Mouse (Mus musculus) limb, embryonic 12.5 days (tissue): ENCODE data around the gene Mst1r. TPM values are rescaled to one million over a fixed set of nuclear protein-coding genes. Genes with fewer than 3 reads are reported as not detected.

Experiments
- ATAC-seq: fragments of 200-750 bp; cut with Nextera tagmentation; 2 replicates; pipeline ENCODE4 v1.8.0; 2017; ENCODE audit warnings: low read depth, moderate TSS enrichment; ENCODE audit not compliant: insufficient number of reproducible peaks, insufficient read depth, low FRiP score, low TSS enrichment
- H3K27ac ChIP-seq: fragments of 300-500 bp; sonication (generic); 2 replicates; pipeline ENCODE4 v1.5.1; 2016; ENCODE audit warnings: mild to moderate bottlenecking, moderate library complexity
- H3K27me3 ChIP-seq: fragments of 300-500 bp; sonication (generic); 2 replicates; pipeline ENCODE4 v1.6.1; 2016; ENCODE audit warnings: mild to moderate bottlenecking, moderate library complexity
- H3K36me3 ChIP-seq: fragments of 300-500 bp; sonication (generic); 2 replicates; pipeline ENCODE4 v1.6.1; 2016; ENCODE audit warnings: mild to moderate bottlenecking, moderate library complexity
- H3K4me1 ChIP-seq: fragments of 300-500 bp; sonication (generic); replicated peaks from 2 replicates; pipeline ENCODE4 v1.6.1; 2016
- H3K4me2 ChIP-seq: fragments of 300-500 bp; sonication (generic); 2 replicates; pipeline ENCODE4 v1.6.1; 2016; ENCODE audit warnings: mild to moderate bottlenecking, moderate library complexity
- H3K4me3 ChIP-seq: fragments of 300-500 bp; sonication (generic); replicated peaks from 2 replicates; pipeline ENCODE4 v1.5.1; 2016; ENCODE audit warnings: mild to moderate bottlenecking
- H3K9ac ChIP-seq: fragments of 300-500 bp; sonication (generic); replicated peaks from 2 replicates; pipeline ENCODE4 v1.6.1; 2016; ENCODE audit warnings: mild to moderate bottlenecking, moderate library complexity
- H3K9me3 ChIP-seq: fragments of 300-500 bp; sonication (generic); 2 replicates; pipeline ENCODE4 v1.6.1; 2016; ENCODE audit warnings: mild to moderate bottlenecking, moderate library complexity
- WGBS: fragments of 180-500 bp; shearing (Covaris S2); methylation state at CpG from one replicate; pipeline ENCODE4 v1.1.7; 2016; 5-methylcytosine and 5-hydroxymethylcytosine counted together
- polyA plus RNA-seq: library from polyadenylated mRNA; unstranded; fragments of >200 nt; fragmentation: Nextera tagmentation; extraction: Ambion mirVana; gene quantifications from 2 replicates; pipeline ENCODE4 v1.2.1, GENCODE M21; 2016

Mst1r gene
- polyA plus RNA-seq, 1 experiment from 2014 or later: 2.5 TPM

DNA sequence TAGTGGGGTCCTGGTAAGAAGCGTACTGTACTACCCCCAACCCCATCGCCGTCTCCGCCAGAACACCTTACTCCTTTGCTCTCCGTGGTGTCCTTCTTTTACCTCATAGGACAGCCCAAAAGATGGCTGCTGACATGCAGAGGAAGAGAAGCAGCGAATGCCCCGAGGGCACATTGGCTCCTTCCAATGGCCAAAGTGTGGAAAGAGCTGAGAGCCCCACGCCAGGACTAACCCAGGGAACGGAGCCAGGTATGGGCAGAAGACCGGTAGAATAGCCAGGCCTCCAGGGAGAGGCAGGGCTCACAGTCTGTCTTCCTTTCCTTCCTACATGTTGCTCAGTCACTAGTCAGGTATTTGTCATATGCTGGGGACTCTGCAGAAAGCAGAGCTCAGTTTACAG lies 8.1 kb upstream of the Mst1r start:
- Histone ChIP-seq H3K27ac (no peak overlapping the region), H3K4me1 (peaks cover 13% of the 10 kb centered on the region), H3K9me3 (no peaks in the 10 kb centered on the region), H3K4me3 (no peak overlapping the region), H3K27me3 (peaks cover 26% of the 10 kb centered on the region), H3K9ac (no peak overlapping the region), H3K36me3 (peaks cover 19% of the 10 kb centered on the region), H3K4me2 (no peak overlapping the region)
- 85% methylated on average over 10 of the region's 10 CpGs for WGBS
- ATAC-seq: no peak

DNA sequence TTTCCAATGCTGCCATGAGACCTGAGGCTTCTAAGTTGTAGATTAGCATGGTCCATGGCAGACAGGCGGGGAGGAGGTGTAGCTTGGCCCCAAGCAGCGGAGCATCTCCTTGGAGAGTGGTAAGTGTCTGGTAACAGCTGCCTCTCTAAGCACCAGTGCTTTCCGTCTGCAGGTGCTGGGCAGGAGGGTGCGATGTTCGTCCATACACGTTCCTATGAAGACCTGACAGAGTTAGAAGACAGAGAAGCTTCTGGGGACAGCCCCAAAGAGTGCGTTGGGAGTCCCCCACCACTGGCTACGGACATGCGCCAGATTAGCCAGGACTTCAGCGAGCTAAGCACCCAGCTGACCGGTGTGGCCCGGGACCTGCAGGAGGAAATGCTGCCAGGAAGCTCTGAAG lies 6.8 kb upstream of the Mst1r start:
- no peak overlapping the region for H3K27ac ChIP-seq
- H3K9ac ChIP-seq: no peak overlapping the region
- H3K9me3 ChIP-seq: no peaks in the 10 kb centered on the region
- no peak overlapping the region for H3K4me3 ChIP-seq
- no peak overlapping the region for H3K4me2 ChIP-seq
- H3K36me3 ChIP-seq: peaks cover 19% of the 10 kb centered on the region
- peaks cover 26% of the 10 kb centered on the region for H3K27me3 ChIP-seq
- peaks cover 13% of the 10 kb centered on the region for H3K4me1 ChIP-seq
- ATAC-seq: no peak
- WGBS: 75% methylated on average over 12 of the region's 12 CpGs

DNA sequence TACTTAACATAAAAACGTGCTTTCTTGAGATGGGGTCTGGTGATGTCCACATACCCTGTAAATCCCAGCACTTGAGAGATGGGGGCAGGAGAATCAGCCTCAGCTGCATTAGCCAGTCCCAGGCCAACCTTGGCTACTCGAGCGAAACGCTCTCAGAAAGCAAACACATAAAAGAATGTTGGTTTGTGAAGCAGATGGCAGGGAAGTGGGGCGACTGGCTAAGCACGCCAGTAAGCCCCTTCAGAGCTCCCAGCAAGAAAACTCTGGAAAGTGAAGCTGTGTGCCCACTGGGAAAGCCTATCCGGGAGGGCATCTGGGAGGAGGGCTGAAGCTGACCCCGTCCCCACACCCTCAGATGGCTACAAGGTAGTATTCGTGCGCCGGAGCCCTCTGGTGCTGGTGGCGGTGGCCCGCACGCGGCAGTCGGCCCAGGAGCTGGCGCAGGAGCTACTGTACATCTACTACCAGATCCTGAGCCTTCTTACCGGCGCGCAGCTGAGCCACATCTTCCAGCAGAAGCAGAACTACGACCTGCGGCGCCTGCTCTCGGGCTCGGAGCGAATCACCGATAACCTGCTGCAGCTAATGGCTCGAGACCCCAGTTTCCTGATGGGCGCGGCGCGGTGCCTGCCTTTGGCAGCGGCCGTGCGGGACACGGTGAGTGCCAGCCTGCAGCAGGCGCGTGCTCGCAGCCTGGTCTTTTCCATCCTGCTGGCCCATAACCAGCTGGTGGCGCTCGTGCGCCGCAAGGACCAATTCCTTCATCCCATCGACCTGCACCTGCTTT lies 5.6 kb upstream of the Mst1r start:
- H3K36me3 ChIP-seq: peaks cover 19% of the 10 kb centered on the region
- peak overlapping the region; percentile 39 for H3K4me3 ChIP-seq
- H3K4me2 ChIP-seq: peak overlapping the region; percentile 71
- no peaks in the 10 kb centered on the region for H3K9me3 ChIP-seq
- H3K27ac ChIP-seq: no peak overlapping the region
- peaks cover 26% of the 10 kb centered on the region for H3K27me3 ChIP-seq
- peak; percentile 23; the same call in 1 of the 2 replicates for ATAC-seq
- peak overlapping the region; percentile 45 for H3K9ac ChIP-seq
- peaks cover 17% of the 10 kb centered on the region for H3K4me1 ChIP-seq
- WGBS: 3% methylated on average over 44 of the region's 44 CpGs

DNA sequence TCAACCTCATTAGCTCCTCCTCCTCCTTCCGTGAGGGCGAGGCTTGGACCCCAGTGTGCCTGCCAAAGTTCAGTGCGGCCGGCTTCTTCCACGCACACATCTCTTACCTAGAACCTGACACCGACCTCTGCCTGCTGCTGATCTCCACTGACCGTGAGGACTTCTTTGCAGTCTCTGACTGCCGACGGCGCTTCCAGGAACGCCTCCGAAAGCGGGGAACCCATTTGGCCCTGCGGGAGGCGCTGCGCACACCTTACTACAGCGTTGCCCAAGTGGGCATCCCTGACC lies 5.1 kb upstream of the Mst1r start:
- Histone ChIP-seq H3K4me1 (peaks cover 22% of the 10 kb centered on the region), H3K9me3 (no peaks in the 10 kb centered on the region), H3K4me3 (peak overlapping the region; percentile 39), H3K27me3 (peaks cover 26% of the 10 kb centered on the region), H3K9ac (no peak overlapping the region), H3K27ac (no peak overlapping the region), H3K4me2 (peak overlapping the region; percentile 71), H3K36me3 (peaks cover 19% of the 10 kb centered on the region)
- WGBS: 11% methylated on average over 17 of the region's 17 CpGs
- no peak; the same call in 1 of the 2 replicates for ATAC-seq

DNA sequence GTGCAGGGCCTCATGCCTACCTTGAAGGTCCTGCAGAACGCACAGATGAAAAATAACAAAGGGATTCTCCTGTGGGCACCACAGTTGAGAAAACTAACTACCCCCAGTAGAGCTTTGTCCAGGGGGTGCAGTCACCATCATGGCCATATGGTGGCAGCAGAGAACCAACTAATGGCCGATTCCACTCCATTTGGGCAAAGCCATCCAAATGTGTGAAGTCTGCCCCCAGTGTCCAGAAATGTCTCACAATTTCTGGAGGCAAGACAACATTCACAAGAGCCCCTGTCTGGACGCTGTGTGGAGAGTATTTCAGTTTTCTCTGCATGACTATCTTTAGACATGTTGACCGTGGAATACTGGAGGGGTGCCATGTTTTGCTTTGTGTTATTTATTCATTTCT lies 1.9 kb upstream of the Mst1r start:
- ATAC-seq: peak; percentile 9; the same call in 1 of the 2 replicates
- Histone ChIP-seq H3K9me3 (no peaks in the 10 kb centered on the region), H3K4me3 (no peak overlapping the region), H3K4me1 (peaks cover 51% of the 10 kb centered on the region), H3K9ac (no peak overlapping the region), H3K27me3 (peaks cover 42% of the 10 kb centered on the region), H3K4me2 (no peak overlapping the region), H3K27ac (0 out of 2 replicates have a peak overlapping the region, but pooled peaks have one; percentile 19), H3K36me3 (peaks cover 7% of the 10 kb centered on the region)
- WGBS: 9% methylated on average over 4 of the region's 4 CpGs

DNA sequence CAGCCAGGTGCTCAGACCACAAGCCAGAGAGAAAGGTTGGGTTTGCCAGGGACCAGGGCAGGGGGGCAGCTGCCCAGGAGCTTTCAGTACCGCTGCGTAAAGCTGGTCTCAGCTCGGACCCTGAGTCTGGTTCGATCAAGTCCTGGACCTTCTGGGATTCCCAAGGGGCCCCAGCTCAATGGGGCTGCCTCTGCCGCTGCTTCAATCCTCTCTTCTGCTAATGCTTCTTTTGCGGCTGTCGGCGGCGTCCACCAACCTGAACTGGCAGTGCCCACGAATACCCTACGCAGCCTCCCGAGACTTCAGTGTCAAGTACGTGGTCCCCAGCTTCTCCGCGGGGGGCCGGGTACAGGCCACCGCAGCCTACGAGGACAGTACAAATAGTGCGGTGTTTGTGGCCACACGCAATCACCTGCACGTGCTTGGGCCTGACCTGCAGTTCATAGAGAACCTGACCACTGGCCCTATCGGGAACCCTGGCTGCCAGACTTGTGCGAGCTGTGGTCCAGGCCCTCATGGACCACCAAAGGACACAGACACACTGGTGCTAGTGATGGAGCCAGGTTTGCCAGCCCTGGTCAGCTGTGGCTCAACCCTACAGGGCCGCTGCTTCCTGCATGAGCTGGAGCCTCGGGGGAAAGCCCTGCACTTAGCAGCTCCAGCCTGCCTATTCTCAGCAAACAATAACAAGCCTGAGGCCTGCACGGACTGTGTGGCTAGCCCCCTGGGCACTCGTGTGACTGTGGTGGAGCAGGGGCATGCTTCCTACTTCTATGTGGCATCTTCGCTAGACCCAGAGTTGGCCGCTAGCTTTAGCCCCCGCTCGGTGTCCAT lies 511 bp downstream of the Mst1r start:
- Histone ChIP-seq H3K9me3 (no peaks in the 10 kb centered on the region), H3K36me3 (no peaks in the 10 kb centered on the region; the same call in 1 of the 2 replicates), H3K4me3 (peak overlapping the region; percentile 42), H3K27ac (0 out of 2 replicates have a peak overlapping the region, but pooled peaks have one; percentile 66), H3K4me2 (peak overlapping the region; percentile 77), H3K9ac (peak overlapping the region; percentile 57), H3K27me3 (peaks cover 19% of the 10 kb centered on the region), H3K4me1 (peaks cover 38% of the 10 kb centered on the region)
- 46% methylated on average over 31 of the region's 31 CpGs for WGBS
- peak; percentile 24; the same call in 1 of the 2 replicates for ATAC-seq

DNA sequence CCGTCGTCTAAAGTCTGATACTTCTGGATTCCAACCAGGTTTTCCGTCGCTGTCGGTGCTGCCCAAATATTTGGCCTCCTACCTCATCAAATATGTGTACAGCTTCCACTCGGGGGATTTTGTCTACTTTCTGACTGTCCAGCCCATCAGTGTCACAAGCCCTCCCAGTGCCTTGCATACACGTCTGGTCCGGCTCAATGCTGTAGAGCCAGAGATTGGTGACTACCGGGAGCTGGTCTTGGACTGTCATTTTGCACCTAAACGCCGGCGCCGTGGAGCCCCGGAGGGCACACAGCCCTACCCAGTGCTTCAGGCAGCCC lies 1.1 kb downstream of the Mst1r start:
- Histone ChIP-seq H3K27ac (0 out of 2 replicates have a peak overlapping the region, but pooled peaks have one; percentile 29), H3K4me1 (peaks cover 38% of the 10 kb centered on the region), H3K9me3 (no peaks in the 10 kb centered on the region), H3K27me3 (peaks cover 19% of the 10 kb centered on the region), H3K4me2 (peak overlapping the region; percentile 77), H3K9ac (no peak overlapping the region), H3K36me3 (no peaks in the 10 kb centered on the region), H3K4me3 (no peak overlapping the region)
- no peak for ATAC-seq
- WGBS: 86% methylated on average over 14 of the region's 14 CpGs

DNA sequence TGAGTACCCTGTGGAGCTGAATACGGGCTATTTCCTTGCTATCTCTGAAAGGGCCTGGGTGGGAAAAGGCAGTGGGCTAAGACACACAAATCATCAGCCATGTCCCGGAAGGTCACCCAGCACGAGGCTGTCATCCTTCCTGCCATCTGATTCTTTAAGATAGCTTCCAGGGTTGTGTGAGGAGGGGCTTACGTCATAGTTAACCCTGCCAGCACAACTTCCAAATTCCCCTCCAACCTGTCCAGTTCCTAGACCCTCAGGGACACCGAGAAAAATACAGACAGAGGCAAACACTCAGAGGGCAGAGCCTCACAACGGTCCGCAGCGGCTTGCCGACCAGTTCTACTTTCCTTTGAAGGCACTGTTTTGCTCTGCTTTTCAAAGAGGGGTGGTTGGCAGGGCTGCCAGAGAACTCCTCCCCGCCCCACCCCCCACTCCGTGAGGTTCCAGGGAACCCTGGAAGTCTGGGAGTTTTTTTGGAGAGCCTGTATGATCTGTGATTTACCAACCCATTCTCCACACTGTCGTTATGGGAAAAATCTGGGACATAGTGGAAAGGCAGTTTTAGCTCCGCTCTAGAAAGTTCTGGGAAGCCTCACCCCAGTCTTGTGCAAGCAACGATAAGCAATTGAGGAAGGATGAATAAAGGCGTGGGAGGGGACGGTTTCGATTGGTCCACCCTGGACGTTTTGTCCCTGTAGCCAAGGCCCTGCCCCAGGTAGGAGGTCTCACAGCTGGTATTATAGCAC lies 1.9 kb downstream of the Mst1r start:
- Histone ChIP-seq H3K27me3 (peaks cover 19% of the 10 kb centered on the region), H3K4me1 (peaks cover 38% of the 10 kb centered on the region), H3K4me2 (peak overlapping the region; percentile 77), H3K9ac (peak overlapping the region; percentile 47), H3K36me3 (no peaks in the 10 kb centered on the region), H3K27ac (0 out of 2 replicates have a peak overlapping the region, but pooled peaks have one; percentile 29), H3K9me3 (no peaks in the 10 kb centered on the region), H3K4me3 (peak overlapping the region; percentile 10)
- 34% methylated on average over 18 of the region's 18 CpGs for WGBS
- ATAC-seq: no peak

DNA sequence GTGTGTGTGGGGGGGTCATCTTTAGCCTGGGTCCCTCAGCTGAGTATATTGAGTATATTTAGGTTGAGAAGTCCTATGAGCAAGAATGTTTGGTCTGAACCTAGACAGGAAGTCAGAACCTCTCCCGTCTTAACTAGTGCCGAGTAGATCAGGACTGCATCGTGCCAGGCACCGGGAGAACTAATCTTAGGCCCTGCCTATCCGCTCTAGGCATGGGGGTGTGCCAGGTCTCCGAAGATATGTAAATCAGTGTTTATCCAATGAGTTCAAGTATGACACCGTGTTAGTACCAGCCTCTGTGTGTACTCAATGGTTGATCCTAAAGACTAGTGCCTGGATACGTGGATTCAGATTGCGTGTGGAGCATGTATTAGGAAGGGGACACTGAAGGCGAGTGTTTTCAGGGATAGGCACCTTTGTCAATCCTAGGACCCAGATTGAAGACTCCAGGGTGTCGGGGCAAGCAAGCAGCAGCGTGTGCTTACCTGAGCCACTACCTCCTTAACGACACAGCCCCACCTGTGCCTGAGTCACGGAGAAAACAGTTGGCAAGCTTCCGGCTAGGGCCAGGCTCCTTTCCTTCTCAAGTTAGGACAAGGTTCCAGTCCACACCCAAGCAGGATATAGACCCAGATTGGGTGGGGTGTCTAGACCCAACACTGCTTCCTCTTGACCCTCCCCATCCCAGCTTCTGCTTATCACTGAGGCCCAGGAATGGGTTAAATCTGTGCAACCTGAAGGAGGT lies 3.5 kb downstream of the Mst1r start:
- H3K4me2 ChIP-seq: no peak overlapping the region
- ATAC-seq: no peak
- H3K4me3 ChIP-seq: no peak overlapping the region
- H3K27me3 ChIP-seq: peaks cover 19% of the 10 kb centered on the region
- H3K9ac ChIP-seq: no peak overlapping the region
- H3K36me3 ChIP-seq: no peaks in the 10 kb centered on the region
- no peak overlapping the region for H3K27ac ChIP-seq
- peaks cover 38% of the 10 kb centered on the region for H3K4me1 ChIP-seq
- 87% methylated on average over 15 of the region's 15 CpGs for WGBS
- no peaks in the 10 kb centered on the region for H3K9me3 ChIP-seq

DNA sequence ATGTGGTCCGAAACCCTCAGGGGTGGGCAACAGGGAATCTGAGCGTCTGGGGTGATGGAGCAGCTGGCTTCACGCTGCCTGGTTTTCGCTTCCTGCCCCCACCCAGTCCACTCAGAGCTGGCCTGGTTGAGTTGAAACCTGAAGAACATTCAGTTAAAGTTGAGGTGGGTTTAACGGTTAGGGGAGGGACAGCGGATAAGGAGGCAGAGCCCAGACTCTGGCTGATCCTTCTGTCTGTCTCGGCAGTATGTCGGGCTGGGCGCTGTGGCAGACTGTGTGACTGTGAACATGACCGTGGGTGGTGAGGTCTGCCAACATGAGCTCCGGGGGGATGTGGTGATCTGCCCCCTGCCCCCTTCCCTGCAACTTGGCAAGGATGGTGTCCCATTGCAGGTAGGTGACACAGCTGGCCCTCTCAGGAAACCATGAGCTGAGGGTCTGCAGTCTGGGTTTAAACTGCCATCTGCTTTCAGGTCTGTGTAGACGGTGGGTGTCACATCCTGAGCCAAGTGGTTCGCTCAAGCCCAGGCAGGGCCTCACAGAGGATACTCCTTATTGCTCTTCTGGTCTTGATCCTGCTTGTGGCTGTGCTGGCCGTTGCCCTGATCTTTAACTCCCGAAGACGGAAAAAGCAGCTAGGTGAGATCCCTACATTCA lies 8.2 kb downstream of the Mst1r start:
- Histone ChIP-seq H3K36me3 (no peaks in the 10 kb centered on the region), H3K9ac (0 out of 2 replicates have a peak overlapping the region, but pooled peaks have one; percentile 18), H3K27me3 (no peaks in the 10 kb centered on the region), H3K9me3 (no peaks in the 10 kb centered on the region), H3K4me3 (no peak overlapping the region), H3K4me1 (peaks cover 9% of the 10 kb centered on the region), H3K4me2 (no peak overlapping the region), H3K27ac (no peak overlapping the region)
- WGBS: 73% methylated on average over 16 of the region's 16 CpGs
- ATAC-seq: no peak
